Mouse (Mus musculus) CH12.LX (cell line): ENCODE measurements around the gene Med19.

Source experiments
- CTCF ChIP-seq, 2 experiments: IDR thresholded peaks in 1 of 2; conservative IDR thresholded peaks in 1 of 2; 2 replicates each; pipeline ENCODE4 v1.5.1; 2011 to 2012; ENCODE audit warnings: low read depth in 2 of 2, low read length in 2 of 2, improper control_type of control experiment in 1 of 2, inconsistent platforms in 1 of 2, mild to moderate bottlenecking in 1 of 2, moderate library complexity in 1 of 2
- ELF1 ChIP-seq: IDR thresholded peaks from 2 replicates; pipeline ENCODE4 v1.6.1; 2014; ENCODE audit warnings: low read depth, mild to moderate bottlenecking, inconsistent platforms, low read length, improper control_type of control experiment
- NRF1 ChIP-seq: IDR thresholded peaks from 2 replicates; pipeline ENCODE4 v1.6.1; 2014; ENCODE audit warnings: low read depth, mild to moderate bottlenecking, inconsistent platforms, low read length, improper control_type of control experiment, moderate library complexity
- POLR2A ChIP-seq: IDR thresholded peaks from 2 replicates; pipeline ENCODE4 v1.6.1; 2011; ENCODE audit warnings: low read depth, mild to moderate bottlenecking, improper control_type of control experiment, low read length
- TBP ChIP-seq: conservative IDR thresholded peaks from 2 replicates; pipeline ENCODE4 v1.6.1; 2011; ENCODE audit warnings: low read depth, low read length, improper control_type of control experiment
- USF1 ChIP-seq: IDR thresholded peaks from 2 replicates; pipeline ENCODE4 v1.6.1; 2014; ENCODE audit warnings: low read depth, mild to moderate bottlenecking, inconsistent platforms, low read length, improper control_type of control experiment

GRCm38 (mm10) chr2:84677270-84677967 is 783 bp upstream of the Med19 start:
- no peak for TF ChIP-seq POLR2A
- peak in 1 of 2 experiments; percentile 57; a peak in 2 of 4 replicates for TF ChIP-seq CTCF (conservative IDR thresholded peaks at IDR 0.05 in 1 of 2, IDR thresholded peaks at IDR 0.05 in 1 of 2; ENCODE audit: low read depth in 2 of 2, low read length in 2 of 2)
- TF ChIP-seq ELF1: no peak
- TF ChIP-seq USF1: no peak
- no peak for TF ChIP-seq NRF1
- TF ChIP-seq TBP: no peak
